Mouse (Mus musculus) neural tube, embryonic 11.5 days (tissue): ENCODE results near the gene Hspbap1. TPM values are rescaled to one million over a fixed set of nuclear protein-coding genes. Genes with fewer than 3 reads are reported as not detected.
A peak's percentile ranks its signal among the peaks of the same experiment; 100 is the strongest.

Source experiments
- ATAC-seq: fragments of 200-750 bp; cut with Nextera tagmentation; 2 replicates; pipeline ENCODE4 v1.8.0; 2017; ENCODE audit warnings: moderate number of reproducible peaks, mild to moderate bottlenecking, moderate TSS enrichment, moderate library complexity; ENCODE audit not compliant: insufficient read depth, low FRiP score, low TSS enrichment
- DNase-seq: peaks from one replicate; pipeline ENCODE4 v3.0.0-alpha.2; 2015; ENCODE audit warnings: low spot score
- H3K27ac ChIP-seq: fragments of 300-500 bp; sonication (generic); 2 replicates; pipeline ENCODE4 v1.5.1; 2014; ENCODE audit warnings: low read depth, mild to moderate bottlenecking, low read length
- H3K27me3 ChIP-seq: fragments of 300-500 bp; sonication (generic); 2 replicates; pipeline ENCODE4 v1.6.1; 2014; ENCODE audit warnings: mild to moderate bottlenecking, low read length, mixed read lengths; ENCODE audit not compliant: control insufficient read depth, insufficient read depth
- H3K36me3 ChIP-seq: fragments of 300-500 bp; sonication (generic); 2 replicates; pipeline ENCODE4 v1.6.1; 2014; ENCODE audit warnings: mild to moderate bottlenecking, low read length, moderate library complexity, mixed read lengths; ENCODE audit not compliant: control insufficient read depth, insufficient read depth
- H3K4me1 ChIP-seq: fragments of 300-500 bp; sonication (generic); 2 replicates; pipeline ENCODE4 v1.6.1; 2014; ENCODE audit warnings: low read length, mixed read lengths; ENCODE audit not compliant: control insufficient read depth, insufficient read depth
- H3K4me2 ChIP-seq: fragments of 300-500 bp; sonication (generic); 2 replicates; pipeline ENCODE4 v1.6.1; 2014; ENCODE audit warnings: low read depth, mild to moderate bottlenecking, moderate library complexity
- H3K4me3 ChIP-seq: fragments of 300-500 bp; sonication (generic); 2 replicates; pipeline ENCODE4 v1.5.1; 2014; ENCODE audit warnings: low read depth, low read length
- H3K9ac ChIP-seq: fragments of 300-500 bp; sonication (generic); 2 replicates; pipeline ENCODE4 v1.6.1; 2014; ENCODE audit warnings: mild to moderate bottlenecking, low read length
- H3K9me3 ChIP-seq: fragments of 300-500 bp; sonication (generic); 2 replicates; pipeline ENCODE4 v1.6.1; 2016; ENCODE audit warnings: low read length; ENCODE audit not compliant: control insufficient read depth
- WGBS: fragments of 180-500 bp; shearing (Covaris S2); extraction: QIAGEN DNeasy Blood & Tissue Kit; methylation state at CpG from one replicate; pipeline ENCODE4 v1.1.7; 2014; 5-methylcytosine and 5-hydroxymethylcytosine counted together
- polyA plus RNA-seq: library from polyadenylated mRNA; unstranded; fragments of >200 nt; fragmentation: Nextera tagmentation; extraction: Ambion mirVana; gene quantifications from 2 replicates; pipeline ENCODE4 v1.2.1, GENCODE M21; 2014

Hspbap1 gene
- polyA plus RNA-seq, 1 experiment from 2014 or later, result 23.8 TPM

DNA sequence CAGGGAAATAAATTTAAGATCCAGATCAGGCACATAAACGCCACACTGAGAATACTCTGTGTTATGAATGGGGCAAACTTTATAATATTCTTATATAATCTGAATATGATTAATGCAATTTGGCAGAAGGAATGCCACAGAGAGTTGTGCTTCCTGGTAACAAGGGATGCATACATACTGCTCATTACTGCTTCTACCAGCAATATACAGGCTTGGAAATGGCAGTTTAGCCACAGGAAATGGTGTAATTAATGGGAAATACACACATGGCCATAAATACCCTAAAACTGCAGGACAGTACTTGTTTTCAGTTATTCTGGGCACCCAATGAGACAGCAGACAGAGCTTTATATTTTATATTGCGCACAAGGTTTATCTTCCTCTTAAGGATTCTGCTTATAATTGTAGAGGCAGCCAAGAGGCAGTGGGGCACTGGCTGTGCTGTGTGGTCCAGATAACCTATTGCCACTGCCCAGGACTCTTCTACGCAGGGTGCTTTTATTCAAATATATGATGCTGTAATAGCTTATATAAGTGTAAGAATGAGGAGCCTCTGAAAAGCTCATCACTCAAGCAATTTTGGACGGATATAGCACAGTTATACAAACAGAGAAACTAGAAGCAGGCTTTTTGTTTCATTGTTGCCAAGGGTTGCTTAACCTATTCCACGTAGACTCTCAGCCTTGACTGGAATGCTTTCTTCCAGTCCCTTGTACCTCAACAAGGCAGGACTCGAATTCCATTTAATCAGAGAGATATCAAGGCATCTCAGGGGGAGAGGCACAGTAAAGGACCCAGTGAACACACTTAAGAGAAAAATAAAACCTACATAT is 14.5 kb upstream of the Hspbap1 start:
- Histone ChIP-seq H3K4me1 (no peaks in the 10 kb centered on the region; the same call in 1 of the 2 replicates), H3K4me2 (no peak overlapping the region), H3K9me3 (no peaks in the 10 kb centered on the region), H3K4me3 (no peak overlapping the region), H3K27me3 (no peaks in the 10 kb centered on the region), H3K36me3 (no peaks in the 10 kb centered on the region), H3K27ac (no peak overlapping the region), H3K9ac (no peak overlapping the region)
- ATAC-seq, result no peak
- 87% methylated on average over 6 of the region's 6 CpGs for WGBS
- no peak for DNase-seq

DNA sequence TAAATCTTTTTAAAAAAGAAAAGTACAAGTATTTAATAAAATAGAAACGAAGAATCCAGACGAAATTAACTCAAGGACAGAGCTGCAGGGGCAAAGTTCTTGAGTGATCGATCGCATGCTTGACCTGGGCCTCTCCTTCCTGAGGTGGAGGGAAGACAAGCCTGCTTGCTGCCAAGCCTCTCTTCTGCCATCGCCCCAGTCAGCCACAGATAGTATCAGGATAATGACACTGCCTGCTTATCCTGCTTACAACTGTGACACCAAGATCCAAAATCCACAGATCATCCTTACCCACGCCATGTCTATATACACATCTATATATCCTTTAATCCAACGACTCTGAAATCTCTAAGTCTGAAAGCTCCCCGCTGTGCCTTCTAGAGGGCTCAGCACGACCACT is 13.5 kb upstream of the Hspbap1 start:
- ATAC-seq (no peak), DNase-seq (no peak)
- Histone ChIP-seq H3K27me3 (no peaks in the 10 kb centered on the region), H3K4me2 (no peak overlapping the region), H3K9ac (no peak overlapping the region), H3K9me3 (no peaks in the 10 kb centered on the region), H3K36me3 (no peaks in the 10 kb centered on the region), H3K4me1 (no peaks in the 10 kb centered on the region; the same call in 1 of the 2 replicates), H3K27ac (no peak overlapping the region), H3K4me3 (no peak overlapping the region)
- 88% methylated on average over 9 of the region's 9 CpGs for WGBS

DNA sequence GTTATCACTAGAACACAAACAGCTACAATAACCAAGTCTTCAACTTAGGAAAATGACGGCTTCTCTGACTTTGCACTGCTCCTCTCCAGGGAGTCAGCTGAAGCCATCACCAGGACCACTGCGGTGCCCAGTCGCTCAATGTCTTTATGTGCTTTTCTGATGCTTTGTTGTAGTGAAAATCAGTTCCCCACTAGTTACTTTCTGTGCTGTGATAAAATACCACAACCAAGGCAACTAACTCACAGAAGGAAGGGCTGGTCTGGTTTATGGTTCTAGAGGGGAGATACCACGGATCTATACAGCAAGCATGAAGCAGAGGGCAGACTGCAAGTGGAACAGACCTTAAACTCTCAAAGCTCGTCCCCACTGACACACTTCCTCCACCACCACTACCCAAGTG is 10.8 kb upstream of the Hspbap1 start:
- 88% methylated on average over 5 of the region's 5 CpGs for WGBS
- DNase-seq, result no peak
- Histone ChIP-seq H3K36me3 (no peaks in the 10 kb centered on the region), H3K27me3 (no peaks in the 10 kb centered on the region), H3K4me3 (no peak overlapping the region), H3K27ac (no peak overlapping the region), H3K4me2 (no peak overlapping the region), H3K4me1 (no peaks in the 10 kb centered on the region; the same call in 1 of the 2 replicates), H3K9ac (no peak overlapping the region), H3K9me3 (no peaks in the 10 kb centered on the region)
- ATAC-seq, result no peak

DNA sequence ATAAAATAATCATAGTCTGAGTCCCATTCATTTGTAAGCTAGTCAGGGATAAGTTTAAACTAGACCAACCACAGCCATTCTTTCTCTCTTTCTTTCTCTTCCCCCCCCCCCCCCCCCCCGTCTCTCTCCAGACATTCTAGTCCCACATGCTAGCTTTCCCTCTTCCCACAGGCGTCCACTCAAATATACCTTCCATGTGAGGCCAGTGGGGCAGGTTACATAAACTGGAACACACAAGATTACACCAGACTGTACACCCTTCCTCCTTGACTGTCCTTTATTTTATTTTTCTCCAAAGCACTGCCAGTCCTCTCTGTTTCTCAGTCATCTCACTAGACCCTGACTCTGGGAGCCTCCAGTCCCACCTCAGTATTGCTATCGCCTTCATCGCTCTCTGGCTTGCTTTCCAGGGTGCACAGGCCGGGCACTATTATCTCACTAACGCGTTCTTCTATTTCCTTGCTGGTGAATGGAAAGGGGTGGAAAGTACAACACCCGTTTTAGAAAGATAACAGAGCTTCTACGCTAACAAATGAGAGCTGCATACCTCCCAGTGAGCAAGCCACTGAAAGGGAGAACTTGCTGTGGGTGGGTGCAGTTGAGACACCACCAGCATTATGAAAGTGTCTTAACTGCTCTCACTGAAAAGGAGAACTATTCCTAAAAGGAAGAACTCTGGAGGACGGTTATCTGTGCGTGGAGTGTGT is 6.4 kb upstream of the Hspbap1 start:
- H3K9ac ChIP-seq, result no peak overlapping the region
- H3K27me3 ChIP-seq, result no peaks in the 10 kb centered on the region
- H3K36me3 ChIP-seq, result no peaks in the 10 kb centered on the region
- H3K4me1 ChIP-seq, result no peaks in the 10 kb centered on the region
- no peaks in the 10 kb centered on the region for H3K9me3 ChIP-seq
- DNase-seq (no peak), ATAC-seq (no peak)
- WGBS, result 84% methylated on average over 10 of the region's 11 CpGs
- H3K4me3 ChIP-seq, result no peak overlapping the region
- no peak overlapping the region for H3K27ac ChIP-seq
- no peak overlapping the region for H3K4me2 ChIP-seq

DNA sequence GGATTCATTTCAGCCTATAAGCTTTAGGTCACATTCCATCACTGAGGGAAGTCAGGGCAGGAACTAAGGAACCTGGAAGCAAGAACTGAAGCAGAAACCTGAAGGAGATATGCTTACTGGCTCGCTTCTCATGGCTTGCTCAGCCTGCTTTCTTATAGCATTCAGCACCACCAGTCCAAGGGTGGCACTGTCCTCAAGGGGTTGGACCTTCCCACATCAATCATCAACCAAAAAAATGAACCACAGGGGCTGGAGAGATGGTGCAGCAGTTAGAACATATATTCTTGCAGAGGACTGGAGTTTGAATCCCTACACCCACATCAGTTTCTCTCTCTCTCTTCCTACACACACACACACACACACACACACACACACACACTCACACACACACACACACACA is 5.2 kb upstream of the Hspbap1 start:
- H3K27me3 ChIP-seq, result no peaks in the 10 kb centered on the region

DNA sequence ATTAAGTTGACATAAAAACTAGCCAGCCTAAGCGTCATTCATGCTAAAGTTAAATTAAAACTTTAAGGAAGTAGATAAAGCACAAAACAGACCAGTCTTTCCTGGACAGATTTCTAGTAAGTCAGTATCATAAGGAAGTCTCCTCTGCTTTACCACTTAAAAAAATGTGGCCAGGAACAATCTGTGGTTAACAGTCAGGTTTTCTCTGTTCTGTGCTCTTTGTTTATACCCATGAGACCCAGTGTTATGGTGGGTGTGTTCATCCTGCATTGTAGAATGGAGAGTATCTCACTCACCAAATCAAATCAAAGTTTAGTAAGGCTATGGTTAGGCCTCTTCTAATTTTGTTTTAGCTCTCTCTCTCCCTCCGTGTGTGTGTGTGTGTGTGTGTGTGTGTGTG is 4.7 kb upstream of the Hspbap1 start:
- Histone ChIP-seq H3K9me3 (no peaks in the 10 kb centered on the region), H3K4me2 (no peak overlapping the region), H3K4me1 (0 out of 2 replicates have a peak, but pooled peaks cover 5% of the 10 kb centered on the region), H3K9ac (no peak overlapping the region), H3K36me3 (no peaks in the 10 kb centered on the region), H3K27ac (no peak overlapping the region), H3K4me3 (no peak overlapping the region), H3K27me3 (no peaks in the 10 kb centered on the region)
- ATAC-seq, result no peak
- DNase-seq, result no peak
- WGBS, result 88% methylated on average over 2 of the region's 2 CpGs

More for the DNA sequence above, 5.2 kb upstream of the Hspbap1 start:
- Histone ChIP-seq H3K9me3 (no peaks in the 10 kb centered on the region), H3K36me3 (no peaks in the 10 kb centered on the region), H3K4me3 (no peak overlapping the region), H3K27ac (no peak overlapping the region), H3K4me2 (no peak overlapping the region), H3K4me1 (0 out of 2 replicates have a peak, but pooled peaks cover 5% of the 10 kb centered on the region), H3K9ac (no peak overlapping the region)
- 88% methylated on average over 1 of the region's 1 CpGs for WGBS
- DNase-seq, result no peak
- no peak for ATAC-seq

DNA sequence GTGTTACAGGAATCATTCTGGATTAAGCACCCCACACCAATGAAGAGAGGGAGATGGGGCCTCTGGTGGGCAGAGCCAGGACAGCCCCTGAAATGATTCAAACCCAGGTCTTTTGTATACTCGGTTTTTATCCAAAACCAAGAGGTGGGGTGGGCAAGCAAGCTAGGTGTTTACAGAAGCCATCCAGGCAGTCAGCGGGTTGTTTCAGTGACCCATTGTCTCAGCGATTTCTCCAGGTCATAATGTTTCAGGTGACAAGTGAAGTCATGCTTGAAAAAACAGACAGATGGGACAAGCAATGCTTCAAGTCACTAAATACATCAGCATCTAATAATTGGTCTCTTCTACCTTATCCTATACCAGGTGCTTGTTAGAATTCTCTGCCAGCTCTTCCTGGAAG is 3.8 kb upstream of the Hspbap1 start:
- DNase-seq, result no peak
- peaks cover 13% of the 10 kb centered on the region for H3K4me1 ChIP-seq
- H3K27me3 ChIP-seq, result no peaks in the 10 kb centered on the region
- H3K4me3 ChIP-seq, result no peak overlapping the region
- H3K9ac ChIP-seq, result no peak overlapping the region
- no peak overlapping the region for H3K27ac ChIP-seq
- no peaks in the 10 kb centered on the region for H3K9me3 ChIP-seq
- no peaks in the 10 kb centered on the region for H3K36me3 ChIP-seq
- 85% methylated on average over 3 of the region's 3 CpGs for WGBS
- H3K4me2 ChIP-seq, result no peak overlapping the region
- no peak for ATAC-seq

DNA sequence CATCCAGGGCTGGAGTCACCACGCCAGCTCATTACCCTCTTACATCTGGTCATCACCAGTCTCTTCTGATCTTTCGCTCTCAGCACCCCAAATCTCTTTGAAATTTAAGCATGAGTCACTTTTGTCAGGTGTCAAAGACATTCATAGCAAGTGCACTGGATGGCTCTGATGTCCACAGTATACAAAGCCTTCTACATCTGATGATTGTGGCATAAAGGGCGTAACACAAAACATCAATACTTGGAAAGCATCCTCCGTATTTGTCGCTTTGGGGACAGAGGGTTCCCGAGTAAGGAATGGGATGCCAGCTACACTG is 1.7 kb upstream of the Hspbap1 start:
- ATAC-seq, result no peak
- Histone ChIP-seq H3K27me3 (no peaks in the 10 kb centered on the region), H3K4me1 (peaks cover 13% of the 10 kb centered on the region), H3K27ac (peak overlapping the region; percentile 64; the same call in 1 of the 2 replicates), H3K9me3 (no peaks in the 10 kb centered on the region), H3K9ac (peak overlapping the region; percentile 93), H3K36me3 (no peaks in the 10 kb centered on the region), H3K4me3 (peak overlapping the region; percentile 84), H3K4me2 (peak overlapping the region; percentile 88)
- DNase-seq, result no peak
- 27% methylated on average over 6 of the region's 6 CpGs for WGBS
